Mouse (Mus musculus): ENCODE data around the gene Cntnap5c.

DNA sequence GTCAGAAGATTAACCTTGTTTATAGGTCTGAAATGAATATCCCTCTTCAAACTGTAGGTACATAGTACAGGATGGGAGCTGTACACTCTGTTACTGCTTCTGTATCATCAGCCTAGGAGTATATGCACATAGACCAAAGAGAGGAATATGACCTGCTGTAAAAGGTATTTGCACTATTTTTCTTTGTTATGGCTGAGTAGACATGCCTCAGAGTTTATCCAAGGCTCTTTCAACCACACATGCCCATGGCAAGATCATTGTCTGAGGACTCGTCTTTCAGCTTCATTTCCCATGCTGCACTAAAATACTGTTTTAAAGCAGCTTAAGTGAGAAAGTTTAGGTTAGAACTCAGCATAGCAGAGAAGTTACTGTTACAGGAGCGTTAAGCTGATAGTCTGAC lies 498.7 kb downstream of the Cntnap5c start:
- TF ChIP-seq CTCF (IDR thresholded peaks at IDR 0.05; ENCODE audit: low read depth) = no peak
- no peak for TF ChIP-seq EP300 (IDR thresholded peaks at IDR 0.05; ENCODE audit: low read depth)

Measured in liver, postnatal 0 days (tissue).